Mouse (Mus musculus): ENCODE measurements around the gene Shroom3. TPM values are rescaled to one million over a fixed set of nuclear protein-coding genes. Genes with fewer than 3 reads are reported as not detected.

Gene Shroom3
- polyA plus RNA-seq (2014; fragmentation: Nextera tagmentation; extraction: Ambion mirVana), result 6.0 and 6.2 TPM in 2 replicates

GRCm38 (mm10) chr5:92683351-92683807, at the start of gene Shroom3:
Gene Shroom3 (plus strand): TSS chr5:92683435.
- H3K4me2 ChIP-seq, result peak within 1 kb of the TSS; percentile 90
- H3K4me1 ChIP-seq (ENCODE audit: control insufficient read depth, insufficient read depth, low read length), result peaks cover 7% of the 10 kb centered on the region
- ATAC-seq (ENCODE audit: low FRiP score) (peak; percentile 47), DNase-seq (ENCODE audit: low spot score, missing footprints) (peak; percentile 97)
- peak within 1 kb of the TSS; percentile 52 for H3K4me3 ChIP-seq (ENCODE audit: low read depth, low read length)
- peak within 1 kb of the TSS; percentile 79 for H3K27ac ChIP-seq (ENCODE audit: low read depth, low read length)
- H3K9me3 ChIP-seq (ENCODE audit: control insufficient read depth, low read length), result no peaks in the 10 kb centered on the region
- under 1% methylated on average over 26 of the region's 26 CpGs for WGBS
- H3K27me3 ChIP-seq (ENCODE audit: control insufficient read depth, insufficient read depth, low read length), result no peaks in the 10 kb centered on the region
- H3K9ac ChIP-seq (ENCODE audit: low read length), result peak within 1 kb of the TSS; percentile 74
- H3K36me3 ChIP-seq (ENCODE audit: control insufficient read depth, insufficient read depth, low read length), result no peaks in the 10 kb centered on the region

GRCm38 (mm10) chr5:92633526-92633925, 49.7 kb upstream of the Shroom3 start:
- no peaks in the 10 kb centered on the region for H3K36me3 ChIP-seq (ENCODE audit: control insufficient read depth, insufficient read depth, low read length)
- no peak for DNase-seq (ENCODE audit: low spot score, missing footprints)
- WGBS, result 64% methylated on average over 4 of the region's 4 CpGs

GRCm38 (mm10) chr5:92634916-92635315, 48.3 kb upstream of the Shroom3 start:
- no peak overlapping the region for H3K4me2 ChIP-seq
- no peak overlapping the region for H3K9ac ChIP-seq (ENCODE audit: low read length)
- WGBS, result 79% methylated on average over 3 of the region's 3 CpGs
- H3K9me3 ChIP-seq (ENCODE audit: control insufficient read depth, low read length), result no peaks in the 10 kb centered on the region
- no peak overlapping the region for H3K4me3 ChIP-seq (ENCODE audit: low read depth, low read length)
- no peak overlapping the region for H3K27ac ChIP-seq (ENCODE audit: low read depth, low read length)
- H3K4me1 ChIP-seq (ENCODE audit: control insufficient read depth, insufficient read depth, low read length), result no peaks in the 10 kb centered on the region
- H3K36me3 ChIP-seq (ENCODE audit: control insufficient read depth, insufficient read depth, low read length), result no peaks in the 10 kb centered on the region
- H3K27me3 ChIP-seq (ENCODE audit: control insufficient read depth, insufficient read depth, low read length), result no peaks in the 10 kb centered on the region
- DNase-seq (ENCODE audit: low spot score, missing footprints), result no peak
- no peak for ATAC-seq (ENCODE audit: low FRiP score)

More at GRCm38 (mm10) chr5:92633526-92633925, 49.7 kb upstream of the Shroom3 start:
- no peak overlapping the region for H3K4me2 ChIP-seq
- no peaks in the 10 kb centered on the region for H3K27me3 ChIP-seq (ENCODE audit: control insufficient read depth, insufficient read depth, low read length)
- H3K9ac ChIP-seq (ENCODE audit: low read length), result no peak overlapping the region
- H3K27ac ChIP-seq (ENCODE audit: low read depth, low read length), result no peak overlapping the region
- H3K4me3 ChIP-seq (ENCODE audit: low read depth, low read length), result no peak overlapping the region
- H3K4me1 ChIP-seq (ENCODE audit: control insufficient read depth, insufficient read depth, low read length), result no peaks in the 10 kb centered on the region
- no peaks in the 10 kb centered on the region for H3K9me3 ChIP-seq (ENCODE audit: control insufficient read depth, low read length)
- no peak for ATAC-seq (ENCODE audit: low FRiP score)

- Histone ChIP-seq H3K9me3 (ENCODE audit: control insufficient read depth, low read length) (no peaks in the 10 kb centered on the region), H3K36me3 (ENCODE audit: control insufficient read depth, insufficient read depth, low read length) (no peaks in the 10 kb centered on the region), H3K4me2 (no peak overlapping the region), H3K4me3 (ENCODE audit: low read depth, low read length) (no peak overlapping the region), H3K27ac (ENCODE audit: low read depth, low read length) (no peak overlapping the region), H3K4me1 (ENCODE audit: control insufficient read depth, insufficient read depth, low read length) (no peaks in the 10 kb centered on the region), H3K9ac (ENCODE audit: low read length) (no peak overlapping the region), H3K27me3 (ENCODE audit: control insufficient read depth, insufficient read depth, low read length) (no peaks in the 10 kb centered on the region)
- 82% methylated on average over 5 of the region's 5 CpGs for WGBS
- ATAC-seq (ENCODE audit: low FRiP score), result no peak
- DNase-seq (ENCODE audit: low spot score, missing footprints), result no peak
These were observed 47.3 kb upstream of the Shroom3 start for GRCm38 (mm10) chr5:92635891-92636290.

- H3K36me3 ChIP-seq (ENCODE audit: control insufficient read depth, insufficient read depth, low read length), result no peaks in the 10 kb centered on the region
- ATAC-seq (ENCODE audit: low FRiP score), result no peak
- H3K27me3 ChIP-seq (ENCODE audit: control insufficient read depth, insufficient read depth, low read length), result no peaks in the 10 kb centered on the region
- H3K27ac ChIP-seq (ENCODE audit: low read depth, low read length), result no peak overlapping the region
- H3K4me3 ChIP-seq (ENCODE audit: low read depth, low read length), result no peak overlapping the region
- H3K9ac ChIP-seq (ENCODE audit: low read length), result no peak overlapping the region
- no peaks in the 10 kb centered on the region for H3K9me3 ChIP-seq (ENCODE audit: control insufficient read depth, low read length)
- DNase-seq (ENCODE audit: low spot score, missing footprints), result no peak
- 76% methylated on average over 3 of the region's 3 CpGs for WGBS
- H3K4me1 ChIP-seq (ENCODE audit: control insufficient read depth, insufficient read depth, low read length), result no peaks in the 10 kb centered on the region
- no peak overlapping the region for H3K4me2 ChIP-seq
These were observed 42.4 kb upstream of the Shroom3 start for GRCm38 (mm10) chr5:92640861-92641260.

- Histone ChIP-seq H3K36me3 (ENCODE audit: control insufficient read depth, insufficient read depth, low read length) (no peaks in the 10 kb centered on the region), H3K4me2 (no peak overlapping the region), H3K4me3 (ENCODE audit: low read depth, low read length) (no peak overlapping the region), H3K27me3 (ENCODE audit: control insufficient read depth, insufficient read depth, low read length) (no peaks in the 10 kb centered on the region), H3K4me1 (ENCODE audit: control insufficient read depth, insufficient read depth, low read length) (no peaks in the 10 kb centered on the region), H3K27ac (ENCODE audit: low read depth, low read length) (no peak overlapping the region), H3K9me3 (ENCODE audit: control insufficient read depth, low read length) (no peaks in the 10 kb centered on the region), H3K9ac (ENCODE audit: low read length) (no peak overlapping the region)
- ATAC-seq (ENCODE audit: low FRiP score) (no peak; the same call in 1 of the 2 replicates), DNase-seq (ENCODE audit: low spot score, missing footprints) (peak; percentile 93)
- WGBS, result 21% methylated on average over 1 of the region's 1 CpGs
These were observed 27.0 kb upstream of the Shroom3 start for GRCm38 (mm10) chr5:92656256-92656655.

GRCm38 (mm10) chr5:92664321-92664720, 18.9 kb upstream of the Shroom3 start:
- Histone ChIP-seq H3K4me2 (no peak overlapping the region), H3K27me3 (ENCODE audit: control insufficient read depth, insufficient read depth, low read length) (no peaks in the 10 kb centered on the region), H3K36me3 (ENCODE audit: control insufficient read depth, insufficient read depth, low read length) (no peaks in the 10 kb centered on the region), H3K9me3 (ENCODE audit: control insufficient read depth, low read length) (no peaks in the 10 kb centered on the region; the same call in 1 of the 2 replicates), H3K4me3 (ENCODE audit: low read depth, low read length) (no peak overlapping the region), H3K4me1 (ENCODE audit: control insufficient read depth, insufficient read depth, low read length) (no peaks in the 10 kb centered on the region), H3K9ac (ENCODE audit: low read length) (no peak overlapping the region), H3K27ac (ENCODE audit: low read depth, low read length) (no peak overlapping the region)
- WGBS, result 73% methylated on average over 2 of the region's 2 CpGs
- DNase-seq (ENCODE audit: low spot score, missing footprints) (no peak), ATAC-seq (ENCODE audit: low FRiP score) (no peak)

- no peak for DNase-seq (ENCODE audit: low spot score, missing footprints)
- no peak overlapping the region for H3K4me3 ChIP-seq (ENCODE audit: low read depth, low read length)
- H3K4me1 ChIP-seq (ENCODE audit: control insufficient read depth, insufficient read depth, low read length), result peaks cover 4% of the 10 kb centered on the region
- H3K27me3 ChIP-seq (ENCODE audit: control insufficient read depth, insufficient read depth, low read length), result no peaks in the 10 kb centered on the region
- no peak overlapping the region for H3K4me2 ChIP-seq
- H3K36me3 ChIP-seq (ENCODE audit: control insufficient read depth, insufficient read depth, low read length), result no peaks in the 10 kb centered on the region
- H3K9ac ChIP-seq (ENCODE audit: low read length), result no peak overlapping the region
- no peak for ATAC-seq (ENCODE audit: low FRiP score)
- 84% methylated on average over 5 of the region's 5 CpGs for WGBS
- no peak overlapping the region for H3K27ac ChIP-seq (ENCODE audit: low read depth, low read length)
- H3K9me3 ChIP-seq (ENCODE audit: control insufficient read depth, low read length), result no peaks in the 10 kb centered on the region; the same call in 1 of the 2 replicates
These were observed 16.4 kb upstream of the Shroom3 start for GRCm38 (mm10) chr5:92666860-92667259.

GRCm38 (mm10) chr5:92674859-92675573, 8.2 kb upstream of the Shroom3 start, which contains the start of gene Ccdc158:
Gene Ccdc158 (minus strand): TSS chr5:92675271.
- peak; percentile 99 for DNase-seq (ENCODE audit: low spot score, missing footprints)
- Histone ChIP-seq H3K4me3 (ENCODE audit: low read depth, low read length) (peak within 1 kb of the TSS; percentile 40), H3K36me3 (ENCODE audit: control insufficient read depth, insufficient read depth, low read length) (no peaks in the 10 kb centered on the region), H3K4me2 (peak within 1 kb of the TSS; percentile 67), H3K4me1 (ENCODE audit: control insufficient read depth, insufficient read depth, low read length) (peaks cover 9% of the 10 kb centered on the region), H3K9me3 (ENCODE audit: control insufficient read depth, low read length) (no peaks in the 10 kb centered on the region), H3K27me3 (ENCODE audit: control insufficient read depth, insufficient read depth, low read length) (no peaks in the 10 kb centered on the region; the same call in 1 of the 2 replicates), H3K27ac (ENCODE audit: low read depth, low read length) (no peak within 1 kb of the TSS), H3K9ac (ENCODE audit: low read length) (peak within 1 kb of the TSS; percentile 14)
- 14% methylated on average over 47 of the region's 55 CpGs for WGBS
- ATAC-seq (ENCODE audit: low FRiP score), result peak; percentile 94

Measured in midbrain, embryonic 11.5 days (tissue).